Mouse (Mus musculus) WW6 (cell line): ENCODE data around the gene 1700013G24Rik.
A peak's percentile ranks its signal among the peaks of the same experiment; 100 is the strongest.

Experiments used
- DNase-seq: peaks from one replicate; pipeline ENCODE4 v3.0.0-alpha.2; 2013; ENCODE audit warnings: low read depth, low spot score

The 1700013G24Rik gene

GRCm38 (mm10) chr4:137456581-137456980, 3.5 kb downstream of the 1700013G24Rik start:
- no peak for DNase-seq

GRCm38 (mm10) chr4:137457292-137457691, 4.2 kb downstream of the 1700013G24Rik start:
- DNase-seq: no peak

GRCm38 (mm10) chr4:137458310-137458709, 5.2 kb downstream of the 1700013G24Rik start:
- DNase-seq: no peak

GRCm38 (mm10) chr4:137458861-137459260, 5.8 kb downstream of the 1700013G24Rik start:
- DNase-seq: no peak

- no peak for DNase-seq
Observed at GRCm38 (mm10) chr4:137460676-137461075, 7.6 kb downstream of the 1700013G24Rik start.

- no peak for DNase-seq
Observed at GRCm38 (mm10) chr4:137461217-137461616, 8.1 kb downstream of the 1700013G24Rik start.

- no peak for DNase-seq
Observed at GRCm38 (mm10) chr4:137461981-137462690, 9.1 kb downstream of the 1700013G24Rik start.

GRCm38 (mm10) chr4:137465125-137465787, 12.2 kb downstream of the 1700013G24Rik start:
- no peak for DNase-seq

GRCm38 (mm10) chr4:137466991-137467390, 13.9 kb downstream of the 1700013G24Rik start:
- no peak for DNase-seq

- DNase-seq: no peak
Observed at GRCm38 (mm10) chr4:137467525-137467924, 14.4 kb downstream of the 1700013G24Rik start.

- peak; percentile 87 for DNase-seq
Observed at GRCm38 (mm10) chr4:137468260-137469080, 15.4 kb downstream of the 1700013G24Rik start, which contains the start of gene Hspg2. Gene Hspg2, plus strand, starts transcription at chr4:137468769.

- DNase-seq: no peak
Observed at GRCm38 (mm10) chr4:137469081-137469844, 16.2 kb downstream of the 1700013G24Rik start.

- no peak for DNase-seq
Observed at GRCm38 (mm10) chr4:137469845-137470692, 17.0 kb downstream of the 1700013G24Rik start.

GRCm38 (mm10) chr4:137470701-137471317, 17.7 kb downstream of the 1700013G24Rik start:
- DNase-seq: no peak

GRCm38 (mm10) chr4:137471326-137471725, 18.2 kb downstream of the 1700013G24Rik start:
- DNase-seq: no peak

- no peak for DNase-seq
Observed at GRCm38 (mm10) chr4:137473240-137473639, 20.2 kb downstream of the 1700013G24Rik start.

- no peak for DNase-seq
Observed at GRCm38 (mm10) chr4:137473701-137474388, 20.8 kb downstream of the 1700013G24Rik start.

- no peak for DNase-seq
Observed at GRCm38 (mm10) chr4:137474694-137475093, 21.6 kb downstream of the 1700013G24Rik start.

GRCm38 (mm10) chr4:137475271-137476050, 22.4 kb downstream of the 1700013G24Rik start:
- DNase-seq: no peak
